Mouse (Mus musculus): ENCODE data around the gene Lpin2.

Lpin2 gene

DNA sequence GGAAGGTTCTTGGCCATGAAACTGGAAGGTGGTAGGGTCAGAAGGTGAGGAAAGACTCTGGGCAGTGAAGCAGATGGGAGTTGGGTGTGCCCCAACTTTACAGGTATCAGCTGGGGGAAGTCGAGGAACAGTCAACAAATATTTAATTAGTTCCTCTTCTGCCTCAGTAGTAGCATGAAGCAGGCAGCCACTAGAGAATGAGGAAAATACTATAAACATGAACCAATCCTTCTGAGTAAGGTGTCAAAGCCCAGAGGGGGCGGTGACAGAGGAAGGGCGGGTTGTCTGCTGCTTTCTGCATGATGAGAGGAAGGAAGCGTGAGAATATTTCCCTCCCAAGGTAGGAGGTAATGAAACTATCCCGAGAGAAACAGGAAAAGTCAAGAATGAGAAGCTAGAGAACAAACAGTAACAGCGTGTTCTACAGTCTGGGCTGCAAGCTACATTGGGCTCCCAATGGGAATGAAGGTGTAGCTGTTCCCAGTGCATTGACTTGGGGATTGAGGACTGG lies at the start of gene Lpin2:
Gene Lpin2, plus strand, starts transcription at position 350 of the 511 bp plus-strand sequence.
- WGBS, result 36% methylated on average over 6 of the region's 6 CpGs

DNA sequence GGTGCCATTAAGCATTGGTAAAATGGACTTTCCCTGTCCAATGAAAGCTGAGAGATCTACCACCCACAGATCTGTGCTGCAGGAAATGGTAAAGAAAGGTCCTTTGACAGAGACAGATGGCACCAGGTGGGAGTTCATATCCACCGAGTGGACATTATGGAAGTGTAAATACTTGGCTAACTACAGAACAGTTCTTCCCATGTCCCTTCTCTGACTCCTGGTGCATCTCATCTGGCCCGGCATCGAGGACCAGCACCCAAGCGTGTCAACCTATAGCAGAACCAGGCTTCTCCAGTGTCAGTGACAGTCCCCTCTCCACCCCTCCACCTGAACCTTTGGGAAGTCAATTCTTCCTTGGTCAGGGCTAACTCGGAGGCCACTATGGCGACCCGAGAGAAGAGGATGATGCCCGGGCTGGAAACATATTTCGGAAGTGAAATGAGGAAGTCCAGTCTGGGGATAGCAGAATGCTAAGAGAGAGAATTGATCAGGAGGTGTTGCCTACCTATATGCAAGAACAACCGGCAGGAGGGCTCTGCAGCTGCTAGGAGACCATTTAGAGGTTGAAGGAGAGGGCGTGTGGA lies 49.4 kb upstream of the Lpin2 start:
- WGBS, result 87% methylated on average over 11 of the region's 11 CpGs

DNA sequence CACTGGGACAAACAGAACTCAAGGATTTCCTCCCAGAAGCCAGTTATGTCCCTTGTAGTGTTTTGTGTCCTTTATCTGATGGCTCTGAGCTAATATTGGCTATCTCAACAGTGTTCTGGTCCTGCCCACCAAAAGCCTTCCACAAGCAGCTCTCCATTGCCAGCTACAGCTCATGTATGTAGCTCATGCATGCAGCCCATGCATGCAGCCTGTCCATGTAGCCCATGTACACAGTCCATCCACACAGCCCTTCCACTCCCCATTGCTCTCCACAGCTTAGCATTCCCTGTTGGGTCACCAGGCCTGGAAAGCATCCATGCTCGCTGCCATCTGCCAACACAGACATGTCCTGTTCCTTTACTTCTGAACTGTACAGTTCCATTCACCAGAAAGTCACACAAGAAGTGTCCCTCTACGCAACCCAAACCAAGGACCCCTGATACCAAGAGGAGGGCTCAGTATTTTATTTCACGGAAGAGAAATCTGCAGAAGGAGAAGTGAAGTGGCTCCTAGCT lies 47.9 kb upstream of the Lpin2 start:
- 90% methylated on average over 3 of the region's 3 CpGs for WGBS

DNA sequence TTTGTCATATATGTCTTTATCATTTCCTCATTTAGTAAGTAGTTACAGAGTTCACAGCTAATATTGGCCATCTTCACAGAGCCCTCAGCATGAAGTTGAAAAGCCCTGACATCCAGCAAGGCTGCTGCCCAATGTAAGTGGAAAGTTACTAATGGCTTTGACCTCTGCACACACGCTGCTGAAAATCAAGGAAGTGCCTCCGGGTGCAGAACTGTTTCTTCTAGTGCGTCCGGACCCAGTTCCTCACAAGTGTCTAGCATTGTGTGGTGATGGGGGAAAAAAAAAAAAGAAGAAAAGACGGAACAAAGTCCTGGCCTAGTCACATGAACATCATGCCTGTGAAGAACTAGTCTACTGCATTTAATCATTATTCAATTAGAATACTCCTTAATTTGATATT lies 47.3 kb upstream of the Lpin2 start:
- 74% methylated on average over 5 of the region's 5 CpGs for WGBS

DNA sequence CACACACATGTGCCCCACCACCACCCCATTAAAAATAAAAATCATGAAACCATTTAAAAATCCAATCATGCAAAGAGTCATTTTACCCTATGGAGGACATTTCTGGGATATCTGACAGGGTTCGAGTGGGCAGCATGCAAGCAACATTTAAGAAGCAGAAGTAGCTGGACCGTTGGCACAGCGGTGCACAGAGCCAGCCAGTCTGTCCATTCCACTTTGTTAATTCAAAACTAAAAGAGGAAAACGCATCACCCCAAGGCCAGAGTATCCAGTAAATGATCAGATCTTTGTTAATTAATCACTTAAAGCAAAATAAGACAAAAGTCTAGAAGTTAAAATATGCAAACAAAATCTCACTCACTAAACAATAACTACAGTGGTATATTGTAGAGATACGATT lies 46.5 kb upstream of the Lpin2 start:
- 79% methylated on average over 5 of the region's 5 CpGs for WGBS

DNA sequence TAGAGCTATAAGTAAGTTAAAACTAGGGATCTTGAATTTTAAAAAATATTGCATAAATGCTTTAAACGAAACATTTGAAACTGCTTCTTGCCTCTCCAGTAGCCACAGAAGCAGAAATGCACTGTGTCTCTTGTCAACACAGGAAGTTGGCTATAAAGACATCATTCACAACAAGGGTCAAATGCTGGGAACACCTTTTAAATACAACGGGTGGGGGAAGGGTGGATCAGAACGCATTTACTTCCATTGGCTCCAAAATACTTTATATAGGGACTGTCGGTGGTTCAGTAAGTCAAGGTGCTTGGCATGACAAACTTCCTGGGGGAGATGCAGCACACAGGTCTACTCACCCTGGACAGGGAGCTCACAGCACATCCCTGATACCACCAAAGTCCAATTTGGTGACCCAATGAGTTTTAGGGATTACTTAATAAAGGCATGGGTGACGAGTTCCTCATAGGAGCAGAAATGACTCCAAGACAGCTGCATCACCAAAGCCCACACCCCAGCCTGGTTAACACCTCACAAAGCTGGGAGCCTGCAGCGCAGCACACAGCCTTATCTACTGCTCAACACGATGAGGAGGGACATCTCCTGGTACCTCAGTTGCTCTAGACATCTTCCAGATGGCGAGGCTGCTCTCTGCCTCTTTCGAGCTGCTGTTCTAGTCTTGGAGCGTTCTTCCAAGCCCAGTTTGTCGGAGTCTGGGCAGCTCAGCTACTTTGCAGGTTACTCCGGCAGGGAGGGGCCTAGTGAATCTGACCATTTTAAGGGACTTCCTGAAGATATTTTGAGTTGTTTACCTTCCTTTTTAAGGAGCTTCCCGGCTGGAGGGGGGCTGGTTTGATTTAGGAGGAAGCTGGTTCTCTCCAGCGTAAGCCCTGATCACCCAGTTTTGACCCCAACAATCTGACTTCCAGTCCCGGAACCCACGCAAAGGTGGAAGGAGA lies 45.7 kb upstream of the Lpin2 start:
- 72% methylated on average over 16 of the region's 16 CpGs for WGBS

DNA sequence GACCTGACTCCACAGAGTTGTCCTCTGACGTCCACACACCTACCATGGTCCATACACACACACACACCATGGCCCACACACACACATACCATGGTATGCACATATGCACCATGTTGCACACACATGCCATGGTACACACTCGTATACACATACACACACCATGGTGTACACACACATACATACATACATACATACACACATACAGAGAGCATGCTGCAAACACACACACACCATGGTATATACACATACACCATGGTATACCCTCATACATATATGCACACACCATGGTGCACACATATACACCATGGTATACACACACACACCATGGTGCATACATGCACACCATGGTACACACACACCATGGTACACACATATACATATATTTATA lies 45.0 kb upstream of the Lpin2 start:
- WGBS, result 93% methylated on average over 2 of the region's 2 CpGs

DNA sequence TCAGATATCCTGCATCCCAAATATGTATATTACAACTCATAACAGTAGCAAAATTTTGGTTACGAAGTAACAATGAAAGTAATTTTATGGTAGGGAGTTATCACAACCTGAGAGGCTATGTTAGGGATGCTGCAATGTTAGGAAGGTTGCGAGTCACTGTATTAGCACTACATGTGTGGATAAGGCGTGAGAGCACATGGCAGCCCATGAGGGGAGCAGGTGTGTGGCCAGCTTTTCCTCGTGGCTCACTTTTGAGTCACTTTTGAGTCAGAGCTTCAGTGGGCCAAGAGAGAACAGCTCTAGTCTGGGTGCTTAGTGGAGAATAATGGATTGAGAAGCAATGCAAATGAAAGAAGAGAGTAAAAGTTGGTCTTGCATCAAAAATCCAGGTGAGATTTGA lies 40.3 kb upstream of the Lpin2 start:
- 59% methylated on average over 4 of the region's 4 CpGs for WGBS

DNA sequence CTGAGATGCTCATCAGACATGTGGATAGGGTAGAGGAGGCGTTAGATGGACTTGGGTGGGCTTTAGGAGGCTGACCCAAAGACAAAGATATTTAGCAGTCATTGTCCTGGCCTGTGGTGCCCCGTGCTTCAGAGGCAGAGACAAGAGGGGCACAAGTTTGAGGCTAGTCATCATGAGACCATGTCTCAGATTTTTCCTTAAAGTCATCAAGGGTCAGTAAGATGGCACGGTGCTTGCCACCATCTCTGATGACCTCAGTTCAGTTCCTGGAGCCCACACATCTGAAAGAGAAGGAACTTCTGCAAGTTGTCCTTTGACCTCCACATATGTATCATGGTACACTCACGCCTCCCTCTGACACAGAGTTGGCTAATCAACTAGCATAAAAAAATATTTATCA lies 39.2 kb upstream of the Lpin2 start:
- WGBS, result 78% methylated on average over 4 of the region's 4 CpGs

DNA sequence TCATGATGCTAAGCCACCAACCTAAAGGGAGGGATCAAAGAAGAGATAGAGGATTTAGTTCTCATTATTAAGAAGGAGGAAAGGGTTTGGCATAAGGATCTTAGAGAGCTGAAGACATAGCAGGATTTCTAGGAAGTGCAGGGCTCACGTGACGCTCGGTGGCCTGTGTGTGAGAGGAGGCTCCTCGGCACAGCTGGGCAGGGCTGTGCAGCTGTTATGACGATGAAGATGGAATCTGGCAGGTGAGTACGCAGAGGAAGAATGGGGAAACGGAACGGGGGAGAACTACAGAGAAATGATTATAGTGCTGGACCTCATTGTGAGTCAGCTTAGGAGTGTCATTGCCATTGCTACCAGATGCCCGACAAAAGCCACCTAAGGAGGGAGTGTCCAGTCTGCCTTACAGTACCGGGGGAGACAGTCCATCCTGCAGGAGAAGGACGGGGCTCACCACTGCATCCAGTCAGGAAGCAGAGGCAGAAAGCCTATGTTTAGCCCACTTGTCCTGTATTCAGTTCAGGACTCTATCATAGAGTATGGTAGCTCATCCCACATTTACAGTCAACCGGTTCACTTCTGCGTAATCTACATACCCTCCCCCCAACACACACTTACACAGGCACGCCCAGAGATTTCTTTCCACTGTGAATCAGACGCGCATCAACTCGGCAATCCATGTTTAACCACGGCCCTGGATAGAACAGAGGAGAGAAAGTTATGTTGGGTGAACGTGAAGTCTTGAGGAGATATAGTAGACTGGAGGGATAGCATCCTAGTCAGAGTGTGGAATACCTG lies 37.8 kb upstream of the Lpin2 start:
- 92% methylated on average over 19 of the region's 19 CpGs for WGBS

DNA sequence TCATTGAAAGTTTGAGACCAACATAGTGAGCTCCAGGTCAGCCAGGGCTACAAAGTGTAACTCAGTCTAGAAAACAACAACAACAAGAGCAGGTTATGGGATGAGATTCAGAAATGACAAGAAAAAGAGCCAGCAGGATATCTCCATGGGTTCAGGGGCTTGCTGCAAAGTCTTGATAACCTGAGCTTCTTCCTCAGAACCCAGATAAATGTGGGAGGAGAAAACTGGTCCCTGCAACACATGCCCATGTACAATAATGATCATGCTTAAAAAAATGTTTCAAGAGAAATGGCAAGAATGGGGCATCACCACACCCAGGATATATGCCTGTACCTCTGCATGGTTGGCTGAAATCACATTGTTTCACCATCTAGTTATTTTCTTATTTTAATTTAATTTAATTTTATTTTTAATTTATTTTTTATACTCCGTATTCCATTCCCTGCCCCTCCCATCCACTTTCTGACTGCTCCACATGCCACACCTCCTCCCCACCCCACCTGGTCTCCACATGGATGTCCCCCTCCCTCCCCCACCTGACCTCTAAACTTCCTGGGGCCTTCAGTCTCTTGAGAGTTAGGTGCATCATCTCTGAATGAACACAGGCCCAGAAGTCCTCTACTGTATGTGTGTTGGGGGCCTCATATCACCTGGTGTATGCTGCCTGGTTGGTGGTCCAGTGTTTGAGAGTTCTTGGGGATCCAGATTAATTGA lies 37.0 kb upstream of the Lpin2 start:
- WGBS, result 100% methylated on average over 1 of the region's 1 CpGs

DNA sequence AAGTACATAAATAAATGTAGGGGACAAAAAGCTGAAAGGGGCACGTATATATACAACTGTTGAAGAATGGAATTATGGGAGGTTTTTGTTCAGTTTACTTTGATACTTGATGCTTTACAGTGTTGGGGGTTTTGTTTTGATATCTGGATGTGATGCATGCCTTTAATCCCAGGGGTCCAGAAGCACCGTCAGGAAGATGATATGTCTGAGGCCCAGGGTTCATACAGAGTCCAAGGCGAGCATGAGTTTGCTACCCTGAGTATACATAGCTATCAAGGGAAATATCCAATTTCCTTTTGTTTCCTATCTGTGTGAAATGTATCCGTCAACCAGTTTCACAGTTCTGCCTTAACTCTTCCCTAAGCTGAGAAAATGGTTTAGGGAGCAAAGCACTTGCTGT lies 29.0 kb upstream of the Lpin2 start:
- WGBS, result 86% methylated on average over 4 of the region's 4 CpGs

DNA sequence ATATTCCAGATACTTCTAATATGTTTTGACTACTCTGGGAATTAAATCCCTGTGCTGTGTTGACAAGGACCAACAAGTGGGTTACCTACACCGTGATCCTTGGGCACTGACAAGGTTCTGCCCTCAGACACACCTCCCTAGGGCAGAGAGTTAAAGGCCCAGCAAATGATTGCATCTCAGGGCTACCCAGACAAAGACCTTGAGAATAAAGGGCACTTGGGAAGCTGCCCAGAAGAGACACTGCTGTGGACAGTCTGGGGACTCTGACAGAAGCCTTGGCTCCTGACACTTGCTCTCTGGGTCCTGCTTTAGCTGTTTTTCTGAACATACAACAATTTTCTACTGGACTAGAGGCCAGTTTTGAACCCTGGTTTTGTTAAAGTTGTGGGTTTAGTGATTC lies 27.1 kb upstream of the Lpin2 start:
- WGBS, result 82% methylated on average over 1 of the region's 1 CpGs

DNA sequence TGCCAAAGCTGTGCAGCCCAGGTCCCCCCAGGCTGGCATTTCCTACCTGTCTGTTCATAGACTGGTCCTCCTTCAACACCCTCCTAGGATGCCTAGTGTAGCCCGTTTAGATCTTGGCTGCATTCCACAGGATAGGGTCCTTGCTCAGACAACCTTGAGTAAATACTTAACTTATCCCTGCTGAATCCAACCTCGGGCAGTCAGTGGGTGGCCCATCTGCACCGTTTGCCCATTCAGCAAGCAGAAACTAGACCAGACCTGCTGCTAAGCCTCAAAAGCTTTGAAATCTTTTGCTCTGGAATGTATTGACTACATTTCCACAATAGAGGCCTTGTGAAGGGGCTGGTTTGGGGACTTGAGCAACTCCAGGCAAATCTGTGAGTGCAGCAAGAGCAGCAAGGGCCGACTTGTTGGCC lies 23.2 kb upstream of the Lpin2 start:
- WGBS, result 34% methylated on average over 4 of the region's 4 CpGs

DNA sequence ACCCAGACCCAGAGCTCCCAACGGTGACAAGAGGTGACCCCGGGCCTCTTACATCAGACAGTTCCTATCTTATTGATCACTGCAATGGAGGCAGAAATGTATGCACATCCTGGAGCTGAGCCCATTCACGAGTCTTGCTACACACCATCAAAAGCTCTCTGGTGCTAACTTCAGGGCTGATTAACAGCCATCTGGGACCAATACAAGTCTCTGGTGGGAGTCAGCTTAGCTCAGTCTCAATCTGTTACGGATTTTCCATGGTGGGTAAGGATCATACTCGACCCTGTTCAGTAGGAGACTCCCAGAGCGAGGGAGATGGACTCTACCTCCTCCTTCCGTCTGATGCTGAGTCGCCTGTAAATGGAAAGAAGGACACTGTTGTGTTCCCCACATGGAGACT lies 22.6 kb upstream of the Lpin2 start:
- WGBS, result 70% methylated on average over 8 of the region's 8 CpGs

DNA sequence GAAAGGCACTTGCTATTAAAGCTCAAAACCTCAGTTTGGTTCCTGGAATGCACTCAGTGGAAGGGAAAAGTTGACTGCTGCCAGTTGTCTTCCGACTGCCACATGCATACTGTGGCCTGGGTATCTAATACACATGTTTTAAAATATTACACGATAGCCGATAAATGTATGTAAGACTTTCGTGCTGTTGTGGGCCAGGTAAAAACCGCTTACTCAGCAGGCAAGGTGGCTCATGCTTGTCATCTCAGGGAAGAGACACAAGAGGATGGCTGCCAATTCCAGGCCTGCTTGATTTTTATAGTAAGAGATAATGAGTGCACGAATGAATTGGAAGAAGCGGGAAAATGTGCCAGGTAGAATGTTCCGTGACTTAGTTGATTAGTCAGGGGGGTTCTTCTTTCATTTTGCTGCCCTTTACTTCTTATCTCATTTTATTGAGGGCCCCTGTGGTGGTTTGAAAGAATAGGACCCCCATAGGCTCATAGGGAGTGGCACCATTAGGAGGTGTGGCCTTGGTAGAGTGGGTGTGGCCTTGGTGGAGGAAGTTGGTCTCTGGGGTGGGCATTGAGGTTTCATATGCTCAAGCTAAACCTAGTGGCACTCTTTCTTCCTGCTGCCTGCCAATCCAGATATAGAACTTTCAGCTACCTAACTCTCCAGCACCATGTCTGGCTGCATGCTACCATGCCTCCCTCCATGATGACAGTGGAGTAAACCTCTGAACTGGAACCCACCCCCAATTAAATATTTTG lies 21.9 kb upstream of the Lpin2 start:
- 93% methylated on average over 8 of the region's 8 CpGs for WGBS

DNA sequence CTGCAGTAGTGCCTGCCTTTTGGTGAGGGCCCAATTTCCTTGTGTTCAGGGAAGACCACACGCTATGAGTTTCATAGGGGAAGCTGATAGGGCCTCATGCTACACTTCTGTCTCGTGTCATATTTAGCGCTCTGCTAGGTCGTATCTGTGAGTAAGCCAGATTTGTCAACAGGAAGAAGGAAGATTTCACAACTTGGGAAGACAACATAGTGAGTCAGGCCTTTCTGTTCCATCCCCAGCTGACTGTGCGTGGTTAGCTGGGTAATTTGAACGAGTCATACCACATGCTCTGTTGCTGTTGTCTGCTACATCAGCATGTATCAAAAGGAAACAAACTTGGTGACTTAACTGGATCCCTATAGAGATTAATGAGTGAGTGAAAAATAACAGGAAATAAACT lies 17.4 kb upstream of the Lpin2 start:
- 50% methylated on average over 6 of the region's 6 CpGs for WGBS

DNA sequence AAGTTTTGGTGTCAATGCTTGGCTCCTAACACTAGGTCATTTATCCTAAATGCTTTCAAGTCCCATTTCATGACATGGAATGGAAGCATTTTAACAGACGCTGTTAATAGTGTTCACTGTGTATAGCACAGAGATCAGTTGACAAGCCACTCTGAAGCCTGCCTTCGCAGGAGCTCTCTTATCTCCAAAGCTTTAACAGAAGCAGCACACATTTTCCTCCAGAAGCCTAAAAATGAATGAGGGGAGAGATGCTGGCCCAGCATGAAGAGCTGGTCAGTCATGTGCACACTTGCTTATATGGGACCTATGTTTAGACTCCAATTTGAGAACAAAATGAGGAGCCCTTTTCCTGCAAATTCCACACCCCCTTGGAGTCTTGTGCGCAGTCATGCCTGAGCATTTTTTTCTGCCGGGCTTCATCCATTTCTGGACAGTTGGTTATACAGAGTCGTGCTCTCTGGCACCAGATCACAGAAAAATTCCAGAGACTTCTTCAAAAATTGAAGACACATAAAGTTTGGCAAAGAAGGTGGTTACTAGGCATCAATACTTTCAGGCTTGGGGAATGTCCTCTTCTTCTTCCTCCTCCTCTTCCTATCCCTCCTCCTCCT lies 14.1 kb upstream of the Lpin2 start:
- 67% methylated on average over 5 of the region's 5 CpGs for WGBS

DNA sequence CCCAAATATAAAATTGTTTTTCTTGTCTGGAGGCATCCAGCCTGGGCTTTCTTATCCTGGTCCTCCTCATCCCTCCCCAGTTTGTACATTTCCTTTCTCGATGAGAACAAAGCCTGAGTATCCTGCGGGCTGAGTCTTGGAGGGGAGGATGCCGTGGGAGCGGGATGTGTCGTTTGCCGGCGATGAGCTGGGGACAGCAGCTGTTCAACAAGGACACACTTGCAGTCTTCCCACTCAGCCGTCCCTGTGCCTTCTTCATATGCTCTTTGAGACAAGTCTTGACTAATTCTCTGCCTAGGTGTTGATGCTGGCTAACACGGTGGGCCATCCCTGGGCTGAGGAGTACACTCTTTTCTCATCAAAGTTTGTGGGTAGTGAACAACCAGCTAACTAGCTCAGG lies 13.5 kb upstream of the Lpin2 start:
- WGBS, result 28% methylated on average over 9 of the region's 9 CpGs

DNA sequence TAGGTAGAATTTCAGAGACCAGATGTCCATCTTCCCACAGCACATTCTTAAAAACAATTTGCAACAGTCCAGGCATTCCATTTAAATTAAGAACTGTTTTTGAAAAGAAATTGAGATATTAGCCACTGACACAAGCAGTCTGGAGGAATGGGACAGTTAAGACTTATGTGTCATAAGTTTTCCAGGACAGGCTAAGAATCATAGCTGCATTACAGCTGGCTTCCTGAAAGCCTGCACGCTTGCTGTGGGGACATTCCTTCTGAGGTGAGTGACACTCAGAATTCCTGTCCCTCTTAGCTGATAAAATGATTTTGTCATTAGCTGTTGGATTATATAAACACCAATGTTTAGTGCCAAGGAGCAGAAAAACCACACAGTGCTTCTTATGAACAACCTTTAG lies 12.7 kb upstream of the Lpin2 start:
- WGBS, result 93% methylated on average over 1 of the region's 1 CpGs

Data from cerebral cortex, adult 2 months (tissue).